Mouse (Mus musculus) liver, embryonic 18 days (tissue): Measurements from ENCODE around the gene S1pr4. TPM values are rescaled to one million over a fixed set of nuclear protein-coding genes. Genes with fewer than 3 reads are reported as not detected.

Experiments
- polyA plus RNA-seq: library from polyadenylated mRNA; depleted of rRNA; stranded (reverse); fragments of >200 nt; gene quantifications from 2 replicates; pipeline ENCODE4 v1.2.3, GENCODE M21; 2012; rRNA removed

S1pr4 gene
- 5.4 and 5.7 TPM in 2 replicates for polyA plus RNA-seq

DNA sequence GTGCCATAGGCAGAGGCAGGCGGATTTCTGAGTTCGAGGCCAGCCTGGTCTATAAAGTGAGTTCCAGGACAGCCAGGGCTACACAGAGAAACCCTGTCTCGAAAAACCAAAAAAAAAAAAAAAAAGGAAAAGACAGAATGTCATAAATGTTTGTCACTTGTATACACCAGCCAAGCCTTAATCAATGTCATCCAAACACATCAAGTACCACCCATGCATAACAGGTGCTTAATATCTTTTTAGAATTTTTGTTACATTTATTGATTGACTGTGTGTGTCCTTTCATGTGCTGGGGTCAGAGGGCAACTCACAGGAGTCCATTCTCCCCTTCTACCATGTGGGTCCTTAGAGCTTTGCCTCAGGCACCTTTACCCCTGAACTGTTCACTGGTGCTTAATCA lies at the start of gene S1pr4:
Gene S1pr4, minus strand, starts transcription at position 101 of the 400 bp plus-strand sequence.

GRCm38 (mm10) chr10:81545161-81545747 lies 45.3 kb upstream of the S1pr4 start, which contains the start of gene Gna11:
TSS of gene Gna11 (minus strand) at chr10:81545190.

DNA sequence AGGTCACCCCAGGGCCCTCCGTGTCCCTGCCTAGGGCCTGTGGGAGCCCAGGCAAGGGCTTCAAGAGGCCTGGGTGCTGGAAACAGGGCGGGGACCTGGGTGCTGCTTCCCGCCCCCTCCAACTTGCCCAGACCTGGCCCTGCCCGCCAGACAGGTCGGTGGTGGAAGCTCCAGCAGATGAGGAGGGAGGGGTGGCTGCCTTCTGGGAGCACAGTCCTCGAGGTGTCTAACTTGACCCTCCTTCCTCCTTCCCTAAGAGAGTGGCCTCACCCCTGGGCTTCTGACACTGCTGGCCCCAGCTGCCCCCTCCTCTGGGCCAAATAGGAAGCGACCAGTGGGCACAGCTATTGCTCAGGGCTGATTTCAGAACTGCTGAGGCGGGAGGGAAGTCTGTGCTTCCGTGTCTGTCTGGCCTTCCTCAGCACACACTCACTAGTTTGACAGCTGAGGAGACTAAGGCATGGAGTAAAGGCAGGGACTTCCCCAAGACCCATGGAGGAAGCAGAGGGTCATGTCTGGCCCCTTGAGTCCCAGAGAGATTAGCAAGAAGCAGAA lies 24.2 kb upstream of the S1pr4 start, which contains the start of gene Gna15:
Gene Gna15, minus strand, starts transcription at position 175 of the 555 bp plus-strand sequence.

GRCm38 (mm10) chr10:81496264-81496901 lies 3.5 kb downstream of the S1pr4 start, which contains the start of gene Ncln:
TSS of gene Ncln (minus strand) at chr10:81496392.

DNA sequence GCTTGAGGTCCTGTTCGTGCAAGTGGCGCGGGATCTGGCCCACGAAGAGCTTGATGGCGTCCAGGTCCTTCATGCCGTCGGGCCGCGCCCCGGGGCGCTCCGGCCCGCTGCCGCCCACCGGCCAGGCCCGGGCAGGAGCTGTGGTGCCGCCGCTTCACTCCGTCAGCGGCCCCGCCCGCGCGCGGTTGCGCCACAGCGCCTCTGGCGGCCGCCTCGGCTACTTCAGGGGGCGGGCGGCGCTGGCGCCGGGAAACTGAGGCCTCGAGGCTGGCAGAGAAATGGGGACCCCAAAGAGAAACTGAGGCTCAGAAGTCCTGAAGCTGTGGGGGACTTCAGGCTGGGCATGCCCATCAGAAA lies 17.4 kb downstream of the S1pr4 start, which contains the start of gene Celf5:
Gene Celf5, minus strand, starts transcription at position 177 of the 357 bp plus-strand sequence.

DNA sequence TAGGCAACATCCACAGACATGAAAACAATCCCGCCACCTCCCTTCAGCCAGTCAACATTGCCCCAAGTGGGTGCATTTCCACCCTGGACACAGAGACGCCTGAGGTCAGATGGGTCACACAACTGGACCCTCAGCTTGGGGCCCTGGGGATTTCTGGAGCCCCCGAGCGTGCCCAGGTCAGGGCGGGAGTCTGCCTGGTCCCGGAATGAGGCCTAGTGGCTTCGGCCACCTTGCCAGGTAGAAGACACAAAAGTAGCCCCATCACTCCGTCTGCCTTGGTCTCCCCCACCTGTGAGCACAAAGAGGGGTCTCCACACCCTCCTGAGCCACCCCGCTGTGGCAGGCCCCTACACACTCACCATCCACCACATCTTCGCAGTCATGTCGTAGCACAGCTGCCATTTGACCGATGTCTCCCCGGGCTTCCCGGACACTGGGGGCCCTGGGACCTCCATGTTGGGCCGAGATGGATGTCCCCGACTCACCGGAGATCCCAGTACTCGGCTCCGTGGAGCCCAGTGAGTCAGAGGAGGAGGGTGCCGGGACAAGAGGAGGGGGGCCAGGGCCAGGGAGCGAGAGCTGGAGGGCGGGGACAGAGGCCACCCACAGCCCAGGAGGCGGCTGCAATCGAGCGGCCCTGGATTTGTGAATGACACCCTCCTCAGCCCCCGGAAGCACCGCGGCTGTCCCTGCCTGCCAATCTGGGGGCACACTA lies 44.6 kb downstream of the S1pr4 start, which contains the start of gene Nfic:
Gene Nfic, minus strand, starts transcription at position 455 of the 715 bp plus-strand sequence.

Other genes with a start within 250 kb of the S1pr4 start
- gene Matk, start 247.2 kb downstream of the S1pr4 start, polyA plus RNA-seq, result 1.4 and 1.9 TPM in 2 replicates
- 44.6 and 45.1 TPM in 2 replicates for gene Mrpl54, start 233.2 kb downstream of the S1pr4 start, polyA plus RNA-seq
- gene Apba3, start 233.2 kb downstream of the S1pr4 start, polyA plus RNA-seq, result 23.2 and 24.9 TPM in 2 replicates
- 0.88 and 1.1 TPM in 2 replicates for gene Tjp3, start 208.6 kb downstream of the S1pr4 start, polyA plus RNA-seq
- gene Pip5k1c, start 207.2 kb downstream of the S1pr4 start, polyA plus RNA-seq, result 10.3 and 11.9 TPM in 2 replicates
- 12.9 and 13.4 TPM in 2 replicates for gene Cactin, start 179.0 kb downstream of the S1pr4 start, polyA plus RNA-seq
- 3.1 and 3.4 TPM in 2 replicates for gene Tbxa2r, start 171.4 kb downstream of the S1pr4 start, polyA plus RNA-seq
- 0.02 TPM in 2 replicates for gene Gipc3, start 156.9 kb downstream of the S1pr4 start, polyA plus RNA-seq
- gene Hmg20b, start 149.7 kb downstream of the S1pr4 start, polyA plus RNA-seq, result 24.1 and 27.6 TPM in 2 replicates
- gene Mfsd12, start 142.6 kb downstream of the S1pr4 start, polyA plus RNA-seq, result 8.7 and 8.9 TPM in 2 replicates
- gene 4930404N11Rik, start 134.3 kb downstream of the S1pr4 start, polyA plus RNA-seq, result 0.39 and 1.0 TPM in 2 replicates
- 54.1 and 61.6 TPM in 2 replicates for gene Fzr1, start 121.6 kb downstream of the S1pr4 start, polyA plus RNA-seq
- gene Dohh, start 115.7 kb downstream of the S1pr4 start, polyA plus RNA-seq, result 27.6 and 28.9 TPM in 2 replicates
- gene Gm48551, start 115.7 kb downstream of the S1pr4 start, polyA plus RNA-seq, result 0.58 and 0.75 TPM in 2 replicates
- 0.64 and 0.82 TPM in 2 replicates for gene Gm48552, start 111.1 kb downstream of the S1pr4 start, polyA plus RNA-seq
- gene Smim24, start 107.1 kb downstream of the S1pr4 start, polyA plus RNA-seq, result 2.6 and 3.4 TPM in 2 replicates
- 1.7 and 1.9 TPM in 2 replicates for gene Nfic, start 44.5 kb downstream of the S1pr4 start, polyA plus RNA-seq
- 0.02 and 0.06 TPM in 2 replicates for gene Celf5, start 17.4 kb downstream of the S1pr4 start, polyA plus RNA-seq
- gene Ncln, start 3.7 kb downstream of the S1pr4 start, polyA plus RNA-seq, result 65.7 and 83.5 TPM in 2 replicates
- 4.0 and 4.2 TPM in 2 replicates for gene Gna15, start 24.1 kb upstream of the S1pr4 start, polyA plus RNA-seq
- 20.3 and 23.1 TPM in 2 replicates for gene Gna11, start 45.1 kb upstream of the S1pr4 start, polyA plus RNA-seq
- 179 and 189 TPM in 2 replicates for gene Aes, start 59.4 kb upstream of the S1pr4 start, polyA plus RNA-seq
- gene Tle2, start 74.4 kb upstream of the S1pr4 start, polyA plus RNA-seq, result 5.9 and 6.8 TPM in 2 replicates
- gene Tle6, start 100.9 kb upstream of the S1pr4 start, polyA plus RNA-seq, result 4.9 and 5.2 TPM in 2 replicates
- gene BC025920, start 106.1 kb upstream of the S1pr4 start, polyA plus RNA-seq, result 1.5 and 2.0 TPM in 2 replicates
- 7.5 and 8.7 TPM in 2 replicates for gene Sirt6, start 127.7 kb upstream of the S1pr4 start, polyA plus RNA-seq
- gene Ankrd24, start 128.4 kb upstream of the S1pr4 start, polyA plus RNA-seq, result 10.1 and 10.8 TPM in 2 replicates
- 0.63 and 0.76 TPM in 2 replicates for gene Gm10778, start 148.9 kb upstream of the S1pr4 start, polyA plus RNA-seq
- 1.3 and 1.5 TPM in 2 replicates for gene Zfp433, start 204.7 kb upstream of the S1pr4 start, polyA plus RNA-seq